Mouse (Mus musculus): ENCODE data around the gene Plaa. TPM values are rescaled to one million over a fixed set of nuclear protein-coding genes. Genes with fewer than 3 reads are reported as not detected.

Gene Plaa
- polyA plus RNA-seq, 1 experiment from 2014 or later: 90.2 TPM

GRCm38 (mm10) chr4:94533205-94533604, 69.8 kb downstream of the Plaa start:
- Histone ChIP-seq H3K4me3 (no peak overlapping the region), H3K36me3 (peaks cover 11% of the 10 kb centered on the region), H3K9me3 (replicated peaks) (no peaks in the 10 kb centered on the region), H3K27ac (no peak overlapping the region), H3K4me1 (no peaks in the 10 kb centered on the region), H3K9ac (no peak overlapping the region), H3K27me3 (no peaks in the 10 kb centered on the region), H3K4me2 (replicated peaks) (no peak overlapping the region)
- no peak for ATAC-seq (ENCODE audit: low FRiP score)

DNA sequence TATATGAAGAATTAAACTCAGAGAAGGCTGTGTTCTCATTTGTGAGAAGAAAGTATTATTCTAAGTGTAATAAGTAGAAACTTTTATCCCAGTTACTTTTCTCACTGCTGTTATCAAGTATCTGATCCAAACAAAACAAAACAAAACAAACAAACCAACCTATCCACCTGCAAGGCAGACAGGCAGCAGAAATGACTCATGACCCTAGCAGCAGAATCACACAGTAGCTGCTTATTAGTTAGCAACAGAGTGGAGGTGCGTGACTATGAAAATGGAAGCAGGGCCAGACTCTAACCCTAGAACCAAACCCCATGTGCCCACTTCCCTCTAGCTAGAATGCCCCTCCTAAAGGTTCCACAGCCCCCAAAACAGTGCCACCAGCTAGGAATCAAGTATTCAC, 73.6 kb downstream of the Plaa start:
- no peak for ATAC-seq (ENCODE audit: low FRiP score)
- Histone ChIP-seq H3K9ac (no peak overlapping the region), H3K36me3 (no peaks in the 10 kb centered on the region), H3K4me2 (replicated peaks) (no peak overlapping the region), H3K27me3 (no peaks in the 10 kb centered on the region), H3K4me3 (no peak overlapping the region), H3K9me3 (replicated peaks) (no peaks in the 10 kb centered on the region), H3K4me1 (no peaks in the 10 kb centered on the region), H3K27ac (no peak overlapping the region)
- WGBS: 92% methylated on average over 1 of the region's 1 CpGs

DNA sequence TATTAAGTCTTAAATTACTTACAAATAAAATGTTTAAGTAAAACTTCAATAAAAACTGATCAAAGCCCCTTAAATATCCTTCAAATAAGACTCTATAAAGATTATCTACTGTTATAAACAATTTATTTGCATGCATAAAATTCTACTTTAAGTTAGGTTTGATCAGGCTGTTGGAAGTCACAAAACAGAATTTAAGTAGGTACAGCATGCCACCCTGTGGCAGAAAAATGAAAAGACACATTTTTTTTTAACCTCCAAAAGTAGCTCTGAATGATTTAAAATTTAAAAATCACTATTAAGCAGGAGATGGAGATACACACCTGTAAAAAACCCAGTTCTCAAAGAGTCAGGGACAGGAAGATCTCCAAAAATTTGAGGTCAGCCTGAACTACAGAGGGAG, 79.7 kb downstream of the Plaa start:
- no peak overlapping the region for H3K4me3 ChIP-seq
- ATAC-seq (ENCODE audit: low FRiP score): no peak
- no peaks in the 10 kb centered on the region for H3K4me1 ChIP-seq

GRCm38 (mm10) chr4:94517631-94518030, 85.4 kb downstream of the Plaa start:
- Histone ChIP-seq H3K4me2 (replicated peaks) (no peak overlapping the region), H3K27me3 (no peaks in the 10 kb centered on the region), H3K27ac (no peak overlapping the region), H3K9ac (no peak overlapping the region), H3K4me3 (no peak overlapping the region), H3K36me3 (peaks cover 6% of the 10 kb centered on the region; the same call in 1 of the 2 replicates), H3K4me1 (no peaks in the 10 kb centered on the region), H3K9me3 (replicated peaks) (no peaks in the 10 kb centered on the region)
- no peak for ATAC-seq (ENCODE audit: low FRiP score)
- 69% methylated on average over 4 of the region's 4 CpGs for WGBS

More for the DNA sequence above, 79.7 kb downstream of the Plaa start:
- no peaks in the 10 kb centered on the region for H3K27me3 ChIP-seq
- no peak overlapping the region for H3K4me2 ChIP-seq (replicated peaks)
- no peak overlapping the region for H3K9ac ChIP-seq
- no peak overlapping the region for H3K27ac ChIP-seq
- no peaks in the 10 kb centered on the region for H3K9me3 ChIP-seq (replicated peaks)
- no peaks in the 10 kb centered on the region for H3K36me3 ChIP-seq

Other genes starting within 250 kb of the Plaa start
- gene Gm10306, start 46.7 kb downstream of the Plaa start, polyA plus RNA-seq (2016; fragmentation: Nextera tagmentation; extraction: Ambion mirVana): not detected in 2 replicates
- gene Caap1, start 46.4 kb downstream of the Plaa start, polyA plus RNA-seq (2016; fragmentation: Nextera tagmentation; extraction: Ambion mirVana): 35.0 and 37.3 TPM in 2 replicates
- gene Ift74, start 11.2 kb upstream of the Plaa start, polyA plus RNA-seq (2016; fragmentation: Nextera tagmentation; extraction: Ambion mirVana): 48.0 and 52.9 TPM in 2 replicates
- gene Lrrc19, start 46.9 kb upstream of the Plaa start, polyA plus RNA-seq (2016; fragmentation: Nextera tagmentation; extraction: Ambion mirVana): 1.0 and 1.1 TPM in 2 replicates
- gene Tek, start 136.0 kb upstream of the Plaa start, polyA plus RNA-seq (2016; fragmentation: Nextera tagmentation; extraction: Ambion mirVana): 8.7 and 9.8 TPM in 2 replicates